Mouse (Mus musculus) limb, embryonic 10.5 days (tissue): Measurements from ENCODE around the gene Zfand2b. TPM values are rescaled to one million over a fixed set of nuclear protein-coding genes. Genes with fewer than 3 reads are reported as not detected.

Experiments used
- DNase-seq: peaks from one replicate; pipeline ENCODE4 v3.0.0-alpha.2; 2017; ENCODE audit warnings: low spot score
- H3K27ac ChIP-seq: fragments of 300-500 bp; sonication (generic); 2 replicates; pipeline ENCODE4 v1.5.1; 2016; ENCODE audit warnings: mild to moderate bottlenecking
- H3K27me3 ChIP-seq: fragments of 300-500 bp; sonication (generic); 2 replicates; pipeline ENCODE4 v1.6.1; 2016; ENCODE audit warnings: low read depth, mild to moderate bottlenecking; ENCODE audit not compliant: poor library complexity, severe bottlenecking
- H3K36me3 ChIP-seq: fragments of 300-500 bp; sonication (generic); 2 replicates; pipeline ENCODE4 v1.6.1; 2016; ENCODE audit warnings: mild to moderate bottlenecking, moderate library complexity
- H3K4me1 ChIP-seq: fragments of 300-500 bp; sonication (generic); 2 replicates; pipeline ENCODE4 v1.6.1; 2016
- H3K4me3 ChIP-seq: fragments of 300-500 bp; sonication (generic); 2 replicates; pipeline ENCODE4 v1.5.1; 2016; ENCODE audit warnings: mild to moderate bottlenecking, moderate library complexity
- H3K9me3 ChIP-seq: fragments of 300-500 bp; sonication (generic); replicated peaks from 2 replicates; pipeline ENCODE4 v1.6.1; 2016; ENCODE audit warnings: mild to moderate bottlenecking
- WGBS: fragments of 180-500 bp; shearing (Covaris S2); methylation state at CpG from one replicate; pipeline ENCODE4 v1.1.7; 2016; 5-methylcytosine and 5-hydroxymethylcytosine counted together
- polyA plus RNA-seq: library from polyadenylated mRNA; unstranded; fragments of >200 nt; fragmentation: Nextera tagmentation; extraction: Ambion mirVana; gene quantifications from 2 replicates; pipeline ENCODE4 v1.2.1, GENCODE M21; 2016

Gene Zfand2b
- polyA plus RNA-seq, 1 experiment from 2014 or later, result 35.5 TPM

DNA sequence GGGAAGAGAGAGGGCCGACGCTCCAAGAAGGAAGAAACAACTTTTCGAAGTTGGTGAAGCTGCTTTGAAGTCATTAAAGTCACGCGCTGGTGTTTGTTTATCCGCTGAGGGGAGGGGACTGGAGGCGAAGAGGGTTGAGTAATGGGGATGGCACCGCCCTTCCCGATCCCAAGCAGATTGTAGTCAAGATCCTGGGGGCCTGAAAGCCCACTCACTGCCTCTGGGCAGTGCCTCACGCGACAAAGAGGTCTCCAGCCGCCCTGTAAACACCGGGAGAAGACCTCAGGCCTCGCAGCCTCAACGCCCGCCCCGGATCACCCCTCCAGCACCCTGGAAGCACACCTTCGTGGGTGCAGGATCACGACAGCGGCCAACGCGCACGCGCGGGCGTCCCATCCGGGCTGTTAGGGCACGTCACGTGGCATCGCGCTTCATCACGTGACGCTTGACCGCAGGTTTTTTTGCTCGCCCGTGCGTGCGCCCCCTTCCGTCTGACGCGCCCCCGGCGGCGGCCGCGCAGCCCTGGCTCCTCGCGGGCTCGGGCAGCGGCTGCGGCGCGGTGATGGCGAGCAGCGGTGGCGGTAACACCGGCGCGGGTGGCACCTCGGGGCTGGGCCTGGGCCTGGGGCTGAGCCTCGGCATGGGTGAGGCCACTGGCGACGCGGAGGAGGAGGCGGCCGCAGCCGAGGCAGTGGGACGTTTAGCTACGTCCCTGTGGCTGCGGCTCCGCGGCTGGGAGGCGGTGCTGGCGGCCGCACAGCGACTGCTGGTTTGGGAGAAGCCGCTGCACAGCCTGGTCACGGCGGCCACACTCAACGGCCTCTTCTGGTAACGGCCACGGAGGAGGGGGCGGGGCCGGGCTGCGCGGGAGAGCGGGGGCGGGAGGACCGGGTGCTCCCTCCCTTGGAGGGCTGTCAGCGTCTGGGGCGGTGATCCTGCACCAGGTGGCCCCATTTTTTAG lies 25.9 kb upstream of the Zfand2b start, which contains the start of the genes Cnppd1 and Retreg2:
Gene Cnppd1, minus strand, starts transcription at position 411 of the 961 bp plus-strand sequence.
Gene Retreg2, plus strand, starts transcription at position 478 of the 961 bp plus-strand sequence.
- Histone ChIP-seq H3K36me3 (peaks cover 59% of the 10 kb centered on the region), H3K9me3 (no peaks in the 10 kb centered on the region), H3K27ac (peak within 1 kb of the TSS; percentile 95), H3K27me3 (no peaks in the 10 kb centered on the region), H3K4me3 (peak within 1 kb of the TSS; percentile 92), H3K4me1 (peaks cover 34% of the 10 kb centered on the region)
- DNase-seq, result peak; percentile 99
- WGBS, result under 1% methylated on average over 91 of the region's 91 CpGs

DNA sequence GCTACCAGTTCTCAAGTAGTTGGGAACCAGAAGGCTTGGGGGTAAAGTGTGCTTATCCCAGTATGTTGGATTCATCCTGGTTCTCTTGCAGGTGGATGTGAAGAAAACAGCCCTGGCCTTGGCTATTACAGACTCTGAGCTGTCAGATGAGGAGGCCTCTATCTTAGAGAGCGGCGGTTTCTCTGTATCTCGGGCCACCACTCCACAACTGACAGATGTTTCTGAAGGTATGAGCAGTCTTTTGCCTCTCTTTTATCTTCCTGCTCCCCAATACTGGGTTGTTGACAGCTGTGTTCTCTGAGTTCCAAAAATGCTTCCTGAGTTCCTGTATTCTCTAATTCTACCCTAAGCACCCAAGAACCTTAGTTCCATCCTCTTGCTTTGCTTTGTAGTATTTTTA lies 22.9 kb upstream of the Zfand2b start:
- Histone ChIP-seq H3K4me1 (peaks cover 32% of the 10 kb centered on the region), H3K9me3 (no peaks in the 10 kb centered on the region), H3K27ac (no peak overlapping the region), H3K4me3 (no peak overlapping the region), H3K36me3 (peaks cover 53% of the 10 kb centered on the region), H3K27me3 (no peaks in the 10 kb centered on the region)
- 100% methylated on average over 3 of the region's 3 CpGs for WGBS
- DNase-seq, result no peak

DNA sequence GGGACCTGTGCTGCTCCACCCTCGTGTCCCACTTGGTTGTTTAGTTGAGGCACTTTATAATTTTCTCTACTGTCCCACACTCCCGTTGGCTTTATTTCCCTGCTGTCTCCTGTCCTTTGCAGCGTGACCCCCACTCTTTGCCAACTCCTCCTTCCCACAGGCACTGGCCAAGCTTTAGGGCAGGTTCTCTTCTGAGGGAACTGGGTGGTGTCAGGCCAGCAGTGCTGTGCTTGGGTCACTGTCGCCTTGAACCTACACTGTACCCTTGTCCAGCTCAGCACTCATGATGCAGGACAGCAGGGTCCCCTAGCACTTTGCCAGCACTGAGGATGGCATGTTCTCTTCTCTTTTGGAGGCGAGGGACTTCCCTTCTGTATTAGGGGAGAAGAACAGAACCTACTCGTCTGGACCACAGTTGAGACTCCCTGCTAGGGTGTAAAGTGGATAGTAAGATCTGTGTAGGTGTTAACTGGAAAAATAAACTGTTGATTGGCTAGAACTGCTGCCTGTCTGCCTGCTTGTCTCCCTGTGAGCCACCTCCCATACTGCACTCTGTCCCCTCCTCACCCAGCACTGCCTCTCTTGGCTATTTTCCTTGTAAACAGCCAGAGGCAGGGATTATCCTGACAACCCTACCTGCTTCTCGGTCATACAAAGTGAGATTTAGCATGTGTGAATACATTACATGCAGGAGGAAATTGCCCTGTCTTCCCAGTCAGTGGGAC lies 20.9 kb upstream of the Zfand2b start:
- peaks cover 14% of the 10 kb centered on the region for H3K4me1 ChIP-seq
- H3K9me3 ChIP-seq, result no peaks in the 10 kb centered on the region
- H3K27ac ChIP-seq, result no peak overlapping the region
- DNase-seq, result no peak
- WGBS, result 80% methylated on average over 7 of the region's 7 CpGs
- H3K4me3 ChIP-seq, result no peak overlapping the region
- H3K27me3 ChIP-seq, result no peaks in the 10 kb centered on the region
- peaks cover 53% of the 10 kb centered on the region for H3K36me3 ChIP-seq

DNA sequence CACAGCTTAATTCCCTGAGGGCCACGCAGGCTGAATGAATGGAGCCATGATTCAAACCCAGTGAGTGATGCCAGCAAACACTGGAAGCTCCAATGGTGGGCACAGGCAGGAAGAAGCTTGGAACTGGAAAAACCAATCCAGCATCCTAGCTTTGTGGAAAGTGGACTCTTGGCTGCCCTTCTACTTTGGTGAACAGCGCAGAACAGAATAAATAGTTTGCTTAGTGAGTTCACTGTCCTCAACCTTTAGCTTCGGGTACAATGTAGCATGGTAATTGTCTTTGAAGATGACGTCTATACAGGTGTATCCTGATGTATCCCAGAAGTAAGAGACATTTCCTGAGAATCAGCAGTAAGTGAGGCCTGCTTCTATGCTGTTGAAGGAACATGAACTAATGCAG lies 19.7 kb upstream of the Zfand2b start:
- Histone ChIP-seq H3K27ac (no peak overlapping the region), H3K36me3 (peaks cover 53% of the 10 kb centered on the region)
- 92% methylated on average over 4 of the region's 4 CpGs for WGBS

DNA sequence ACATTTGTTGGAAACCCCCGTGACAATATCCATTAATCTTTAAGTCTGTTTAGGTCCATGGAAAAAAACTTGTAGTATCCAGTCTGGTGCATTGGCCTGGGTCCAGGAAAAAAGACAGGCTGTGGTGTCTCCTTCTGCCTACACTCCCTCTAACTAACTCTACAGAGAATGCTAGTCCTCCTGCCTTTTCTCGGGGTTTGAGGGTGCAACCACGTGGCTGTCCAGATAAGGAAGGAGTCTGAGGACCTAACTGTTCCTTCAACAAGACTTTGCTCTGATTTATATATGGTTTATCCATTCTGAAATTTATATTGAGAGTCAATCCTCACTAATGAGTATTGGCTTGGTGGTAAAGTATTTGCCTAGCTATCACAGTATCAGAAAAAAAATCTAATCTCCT lies 12.6 kb upstream of the Zfand2b start:
- H3K27me3 ChIP-seq, result no peaks in the 10 kb centered on the region
- no peaks in the 10 kb centered on the region for H3K36me3 ChIP-seq
- no peaks in the 10 kb centered on the region for H3K4me1 ChIP-seq
- DNase-seq, result no peak
- H3K4me3 ChIP-seq, result no peak overlapping the region
- WGBS, result 67% methylated on average over 3 of the region's 3 CpGs
- H3K27ac ChIP-seq, result no peak overlapping the region
- H3K9me3 ChIP-seq, result no peaks in the 10 kb centered on the region

More for the DNA sequence above, 19.7 kb upstream of the Zfand2b start:
- Histone ChIP-seq H3K9me3 (no peaks in the 10 kb centered on the region), H3K27me3 (no peaks in the 10 kb centered on the region), H3K4me3 (no peak overlapping the region), H3K4me1 (peaks cover 6% of the 10 kb centered on the region)
- DNase-seq, result no peak

DNA sequence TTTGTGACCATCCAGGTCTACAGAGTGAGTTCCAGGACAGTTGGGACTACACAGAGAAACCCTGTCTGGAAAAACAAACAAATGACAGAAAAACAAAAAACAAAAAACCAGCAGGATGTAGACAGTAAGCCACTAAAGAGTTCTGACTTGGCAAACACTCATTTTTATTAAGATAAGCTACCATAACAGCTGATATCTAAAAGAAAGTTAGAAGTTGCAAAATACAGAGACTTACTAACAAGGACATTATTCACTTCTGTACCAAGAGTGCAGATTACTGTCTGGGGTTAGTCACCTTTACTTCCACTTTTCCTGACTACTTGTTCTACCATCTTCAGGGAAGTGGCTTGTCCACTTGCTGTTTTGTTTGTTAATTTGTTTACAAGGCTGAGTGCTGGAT lies 9.5 kb upstream of the Zfand2b start:
- H3K4me1 ChIP-seq, result no peaks in the 10 kb centered on the region
- no peak overlapping the region for H3K4me3 ChIP-seq
- H3K27ac ChIP-seq, result no peak overlapping the region
- no peak for DNase-seq
- H3K27me3 ChIP-seq, result no peaks in the 10 kb centered on the region
- no peaks in the 10 kb centered on the region for H3K9me3 ChIP-seq
- no peaks in the 10 kb centered on the region for H3K36me3 ChIP-seq

DNA sequence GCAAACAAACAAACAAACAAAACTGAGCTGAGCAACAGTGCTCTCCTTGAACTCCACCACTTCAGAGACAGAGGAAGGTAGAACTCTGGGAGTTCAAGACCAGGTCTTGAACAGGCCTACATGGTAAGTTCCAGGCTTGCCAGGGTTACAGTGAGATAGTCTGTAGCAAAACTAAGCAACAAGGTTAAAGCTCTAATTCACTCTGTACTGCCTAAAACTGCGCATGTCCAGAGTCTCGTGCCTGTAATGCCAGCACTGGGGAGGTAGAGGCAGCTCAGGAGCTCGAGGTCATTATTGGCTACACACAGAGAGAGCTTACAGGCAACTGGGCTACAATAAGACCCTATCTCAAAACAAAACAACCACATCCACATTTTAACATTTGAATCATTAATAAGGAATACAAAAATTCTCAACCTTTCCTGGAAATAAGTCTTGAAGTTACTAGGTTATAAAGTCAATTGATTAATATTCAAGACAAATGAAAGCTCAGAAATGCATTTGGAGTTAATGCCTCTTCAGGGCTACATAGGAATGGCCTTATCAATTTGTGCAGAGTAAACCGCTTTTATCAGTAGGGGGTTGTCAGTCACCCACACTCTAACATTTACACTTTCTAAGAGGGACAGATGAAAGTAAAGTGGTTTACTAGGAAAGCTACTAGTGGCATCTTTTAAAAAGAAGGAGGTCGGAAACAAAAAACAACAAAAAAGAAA lies 8.7 kb upstream of the Zfand2b start:
- no peaks in the 10 kb centered on the region for H3K27me3 ChIP-seq
- no peak overlapping the region for H3K4me3 ChIP-seq
- DNase-seq, result no peak
- H3K27ac ChIP-seq, result no peak overlapping the region
- H3K9me3 ChIP-seq, result no peaks in the 10 kb centered on the region
- 82% methylated on average over 5 of the region's 5 CpGs for WGBS
- H3K4me1 ChIP-seq, result no peaks in the 10 kb centered on the region
- H3K36me3 ChIP-seq, result no peaks in the 10 kb centered on the region

DNA sequence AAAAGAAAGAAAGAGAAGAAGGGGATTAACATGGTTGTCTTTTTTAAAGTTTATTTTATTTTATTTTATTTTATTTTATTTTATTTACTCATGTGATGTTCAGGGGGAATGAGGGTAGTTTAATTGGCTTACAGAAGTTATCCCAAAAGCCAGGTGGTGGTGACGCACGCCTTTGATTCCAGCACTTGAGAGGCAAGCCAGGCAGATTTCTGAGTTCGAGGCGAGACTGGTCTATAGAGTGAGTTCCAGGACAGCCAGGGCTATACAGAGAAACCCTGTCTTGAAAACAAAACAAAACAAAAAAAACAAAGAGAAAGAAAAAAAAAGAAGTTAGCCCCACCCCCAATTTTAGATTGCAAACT lies 8.2 kb upstream of the Zfand2b start:
- no peaks in the 10 kb centered on the region for H3K36me3 ChIP-seq
- no peaks in the 10 kb centered on the region for H3K4me1 ChIP-seq
- DNase-seq, result no peak
- no peaks in the 10 kb centered on the region for H3K9me3 ChIP-seq
- no peaks in the 10 kb centered on the region for H3K27me3 ChIP-seq
- H3K27ac ChIP-seq, result no peak overlapping the region
- WGBS, result 87% methylated on average over 4 of the region's 4 CpGs
- H3K4me3 ChIP-seq, result no peak overlapping the region

DNA sequence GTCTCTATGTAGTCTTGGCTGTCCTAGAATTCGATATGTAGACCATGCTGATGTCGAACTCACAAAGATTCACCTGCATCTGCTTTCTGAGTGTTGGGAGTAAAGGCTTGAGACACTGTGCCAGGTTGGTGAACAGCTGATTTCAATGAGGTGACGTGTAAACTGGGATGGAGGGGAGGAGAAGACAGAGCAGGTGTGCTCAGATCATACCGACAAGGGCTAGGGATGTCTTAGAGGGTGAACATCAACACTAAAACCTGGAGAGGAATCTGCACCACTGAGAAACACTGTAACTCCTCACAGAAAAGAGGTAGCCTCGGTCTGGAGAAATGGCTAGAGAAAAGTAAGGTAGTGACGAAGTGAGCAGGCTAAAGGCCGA lies 364 bp upstream of the Zfand2b start:
- WGBS, result 6% methylated on average over 7 of the region's 7 CpGs
- peak overlapping the region; percentile 88 for H3K27ac ChIP-seq

DNA sequence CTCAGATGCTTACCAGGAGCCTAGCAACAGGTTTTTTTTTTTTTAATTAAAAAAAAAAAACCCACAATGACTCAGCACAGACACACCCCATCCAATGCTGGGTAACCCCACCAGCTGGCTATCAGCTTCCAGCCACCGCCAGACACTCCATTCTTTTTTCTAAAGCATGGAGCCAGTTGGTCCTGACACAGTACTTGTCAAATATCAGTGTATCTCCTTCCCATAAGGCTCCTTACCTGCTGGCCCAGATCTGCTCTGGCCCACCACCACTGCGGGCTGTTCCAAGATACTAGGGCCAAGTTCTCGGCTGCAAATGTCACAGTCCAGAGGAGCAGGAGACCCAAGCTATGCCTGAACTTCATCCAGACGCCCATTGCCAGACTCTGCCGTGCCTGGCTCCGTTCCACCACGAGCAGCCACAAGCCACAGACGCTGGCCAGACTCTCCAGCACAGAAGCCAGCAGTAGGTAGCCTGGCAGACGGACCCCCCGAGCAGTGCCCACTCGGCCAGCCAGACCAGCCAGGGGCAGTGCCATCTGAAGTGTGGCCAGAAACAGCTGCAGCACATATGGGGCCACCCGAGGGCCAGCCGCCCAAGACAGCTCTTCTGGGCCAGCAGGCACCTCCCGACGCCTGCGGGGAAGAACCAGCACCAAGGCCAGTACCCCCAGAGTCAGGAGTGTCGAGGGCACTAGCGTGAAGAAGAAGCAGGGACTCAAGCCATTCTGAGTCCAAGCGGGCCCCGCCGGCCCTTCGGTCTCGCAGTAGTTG lies 11.1 kb downstream of the Zfand2b start:
- Histone ChIP-seq H3K27me3 (no peaks in the 10 kb centered on the region), H3K36me3 (peaks cover 65% of the 10 kb centered on the region), H3K9me3 (no peaks in the 10 kb centered on the region), H3K4me3 (peak overlapping the region; percentile 66), H3K27ac (peak overlapping the region; percentile 82), H3K4me1 (peaks cover 24% of the 10 kb centered on the region)
- WGBS, result 13% methylated on average over 23 of the region's 23 CpGs
- peak; percentile 36 for DNase-seq

More for the DNA sequence above, 364 bp upstream of the Zfand2b start:
- no peak for DNase-seq
- no peaks in the 10 kb centered on the region for H3K9me3 ChIP-seq
- peaks cover 20% of the 10 kb centered on the region for H3K4me1 ChIP-seq
- H3K36me3 ChIP-seq, result peaks cover 29% of the 10 kb centered on the region
- no peaks in the 10 kb centered on the region for H3K27me3 ChIP-seq
- H3K4me3 ChIP-seq, result peak overlapping the region; percentile 83

DNA sequence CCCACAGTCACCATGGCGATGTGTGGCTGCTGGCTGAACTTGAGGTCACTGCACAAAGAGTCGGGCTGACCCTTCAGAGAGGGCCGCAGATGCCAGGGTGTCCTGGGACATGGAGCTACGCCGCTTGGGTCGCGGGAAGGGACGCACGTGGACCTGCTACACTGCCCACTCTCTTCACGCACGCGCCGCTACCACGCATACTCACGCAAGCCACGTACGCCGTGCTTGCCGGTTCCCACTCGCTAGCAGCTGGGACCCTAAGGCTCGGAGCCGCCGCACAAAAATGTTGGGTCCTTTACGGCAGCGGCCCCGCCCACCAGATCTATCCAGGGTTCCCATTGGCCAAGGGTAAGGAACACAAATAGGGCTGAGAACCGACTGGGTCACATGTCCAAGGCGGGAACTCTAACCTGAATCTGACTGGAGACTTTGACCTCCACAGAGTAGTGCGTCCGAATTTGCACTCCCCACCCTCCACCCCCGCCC lies 11.7 kb downstream of the Zfand2b start, which contains the start of gene Abcb6:
Gene Abcb6, minus strand, starts transcription at position 288 of the 486 bp plus-strand sequence.
- Histone ChIP-seq H3K36me3 (peaks cover 65% of the 10 kb centered on the region), H3K27ac (peak within 1 kb of the TSS; percentile 82)
- under 1% methylated on average over 31 of the region's 31 CpGs for WGBS

DNA sequence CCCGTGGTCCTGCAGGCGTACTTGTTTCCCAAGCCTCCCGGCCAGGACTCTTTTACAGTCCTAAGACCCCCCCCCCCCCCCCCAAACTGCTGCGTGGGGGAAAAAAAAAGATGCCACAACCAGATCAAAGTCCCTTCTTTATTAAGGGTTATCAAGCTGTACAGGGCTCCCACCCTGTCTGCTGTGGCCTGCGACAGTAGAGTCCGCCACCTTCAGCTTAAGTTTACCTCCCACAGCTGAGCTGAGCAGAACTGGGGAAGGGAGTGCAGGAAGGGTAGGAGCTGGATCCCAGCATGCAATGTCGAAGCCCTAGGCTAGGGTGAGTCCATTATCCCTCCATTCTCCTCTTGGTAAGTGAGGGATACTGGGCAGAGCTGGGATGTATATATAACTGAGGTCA lies 12.3 kb downstream of the Zfand2b start:
- no peaks in the 10 kb centered on the region for H3K27me3 ChIP-seq
- peak overlapping the region; percentile 64 for H3K27ac ChIP-seq
- H3K36me3 ChIP-seq, result peaks cover 65% of the 10 kb centered on the region

More for the DNA sequence above, 11.7 kb downstream of the Zfand2b start, which contains the start of gene Abcb6:
- no peaks in the 10 kb centered on the region for H3K27me3 ChIP-seq
- peak; percentile 94 for DNase-seq
- H3K4me3 ChIP-seq, result peak within 1 kb of the TSS; percentile 66
- H3K9me3 ChIP-seq, result no peaks in the 10 kb centered on the region
- peaks cover 24% of the 10 kb centered on the region for H3K4me1 ChIP-seq

More for the DNA sequence above, 12.3 kb downstream of the Zfand2b start:
- H3K4me1 ChIP-seq, result peaks cover 24% of the 10 kb centered on the region
- 42% methylated on average over 7 of the region's 7 CpGs for WGBS
- no peak for DNase-seq
- H3K4me3 ChIP-seq, result peak overlapping the region; percentile 66
- no peaks in the 10 kb centered on the region for H3K9me3 ChIP-seq
